Mouse (Mus musculus): ENCODE measurements around the gene Prss43.

DNA sequence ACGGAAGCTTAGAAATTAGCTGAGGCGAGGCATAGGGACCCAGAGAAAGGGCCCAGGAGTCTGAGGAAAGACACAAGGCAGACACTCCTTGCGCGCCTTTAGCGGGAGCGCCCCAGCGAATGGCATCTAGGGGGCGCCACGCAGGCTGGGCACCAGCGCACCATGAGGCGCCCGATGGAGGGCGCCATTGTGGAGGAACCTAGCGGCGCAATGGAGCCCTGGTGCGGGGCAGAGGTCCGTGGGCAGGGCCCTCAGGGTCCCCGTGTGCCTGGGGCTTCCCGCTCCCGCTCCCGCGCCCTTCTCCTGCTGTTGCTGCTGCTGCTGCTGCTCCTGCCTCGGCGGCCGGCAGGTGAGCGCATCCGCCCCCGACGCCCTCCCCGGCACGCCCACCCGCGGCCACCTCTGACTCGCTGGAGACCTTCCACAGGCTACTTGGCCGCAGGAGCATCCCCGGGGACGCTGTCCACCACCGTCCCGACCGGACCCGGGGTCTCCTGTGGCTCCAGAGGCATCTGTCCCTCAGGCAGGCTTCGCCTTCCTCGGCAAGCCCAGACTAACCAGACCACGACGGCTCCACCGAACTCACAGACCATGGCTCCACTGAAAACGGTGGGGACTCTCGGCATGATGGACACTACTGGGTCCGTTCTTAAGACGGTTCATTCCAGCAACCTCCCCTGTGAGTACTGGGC is 31.4 kb downstream of the Prss43 start, which contains the start of gene Prss50:
- TF ChIP-seq CTCF (IDR thresholded peaks at IDR 0.05; ENCODE audit: borderline replicate concordance, insufficient read depth, low read depth, low read length) (no peak), POLR2A (IDR thresholded peaks at IDR 0.05; ENCODE audit: borderline replicate concordance, insufficient read depth, low read length) (no peak)
